Mouse (Mus musculus): Measurements from ENCODE around the gene Slc39a10. TPM values are rescaled to one million over a fixed set of nuclear protein-coding genes. Genes with fewer than 3 reads are reported as not detected.

The Slc39a10 gene
- polyA plus RNA-seq (2014; fragmentation: Nextera tagmentation; extraction: Ambion mirVana): 27.0 and 27.8 TPM in 2 replicates

- Histone ChIP-seq H3K36me3 (ENCODE audit: control insufficient read depth, insufficient read depth, low read length) (no peaks in the 10 kb centered on the region), H3K4me3 (ENCODE audit: control insufficient read depth in 1 of 2, insufficient read depth in 1 of 2, low read depth in 1 of 2, low read length in 2 of 2) (no peak within 1 kb of the TSS), H3K4me2 (ENCODE audit: low read length) (no peak within 1 kb of the TSS), H3K4me1 (ENCODE audit: control insufficient read depth in 2 of 2, insufficient read depth in 2 of 2, low read length in 2 of 2) (peaks cover 6 to 8% of the 10 kb centered on the region in 2 experiments; a peak in 3 of 4 replicates), H3K27ac (replicated peaks in 1 of 2; ENCODE audit: control insufficient read depth in 1 of 2, insufficient read depth in 1 of 2, low read depth in 2 of 2, low read length in 2 of 2) (no peak within 1 kb of the TSS), H3K9ac (ENCODE audit: low read length) (no peak within 1 kb of the TSS), H3K9me3 (ENCODE audit: control insufficient read depth, low read length) (no peaks in the 10 kb centered on the region), H3K27me3 (ENCODE audit: control insufficient read depth, insufficient read depth, low read length) (no peaks in the 10 kb centered on the region)
- WGBS: 66% methylated on average over 3 of the region's 3 CpGs
- ATAC-seq (ENCODE audit: insufficient number of reproducible peaks, insufficient read depth, low FRiP score, low read depth): no peak
These were observed at the start of gene Slc39a10 for GRCm38 (mm10) chr1:46892752-46893151. TSS of gene Slc39a10 (minus strand) at chr1:46892852.

- H3K4me2 ChIP-seq (ENCODE audit: low read length): no peak overlapping the region
- no peak overlapping the region for H3K4me3 ChIP-seq (ENCODE audit: control insufficient read depth in 1 of 2, insufficient read depth in 1 of 2, low read depth in 1 of 2, low read length in 2 of 2)
- no peaks in the 10 kb centered on the region for H3K36me3 ChIP-seq (ENCODE audit: control insufficient read depth, insufficient read depth, low read length)
- no peak overlapping the region for H3K27ac ChIP-seq (replicated peaks in 1 of 2; ENCODE audit: control insufficient read depth in 1 of 2, insufficient read depth in 1 of 2, low read depth in 2 of 2, low read length in 2 of 2)
- H3K9me3 ChIP-seq (ENCODE audit: control insufficient read depth, low read length): 0 out of 2 replicates have a peak, but pooled peaks cover 4% of the 10 kb centered on the region
- no peak for ATAC-seq (ENCODE audit: insufficient number of reproducible peaks, insufficient read depth, low FRiP score, low read depth)
- WGBS: 85% methylated on average over 2 of the region's 2 CpGs
- no peak overlapping the region for H3K9ac ChIP-seq (ENCODE audit: low read length)
- no peaks in the 10 kb centered on the region; the same call in 1 of the 2 replicates for H3K27me3 ChIP-seq (ENCODE audit: control insufficient read depth, insufficient read depth, low read length)
- no peaks in the 10 kb centered on the region for H3K4me1 ChIP-seq (ENCODE audit: control insufficient read depth in 2 of 2, insufficient read depth in 2 of 2, low read length in 2 of 2)
These were observed 46.6 kb upstream of the Slc39a10 start for GRCm38 (mm10) chr1:46939295-46939694.

GRCm38 (mm10) chr1:46937641-46938040 lies 45.0 kb upstream of the Slc39a10 start:
- H3K4me3 ChIP-seq (ENCODE audit: control insufficient read depth in 1 of 2, insufficient read depth in 1 of 2, low read depth in 1 of 2, low read length in 2 of 2): no peak overlapping the region
- WGBS: 53% methylated on average over 2 of the region's 2 CpGs
- H3K9ac ChIP-seq (ENCODE audit: low read length): no peak overlapping the region
- H3K4me1 ChIP-seq (ENCODE audit: control insufficient read depth in 2 of 2, insufficient read depth in 2 of 2, low read length in 2 of 2): no peaks in the 10 kb centered on the region
- 0 out of 2 replicates have a peak, but pooled peaks cover 4% of the 10 kb centered on the region for H3K9me3 ChIP-seq (ENCODE audit: control insufficient read depth, low read length)
- no peak overlapping the region for H3K27ac ChIP-seq (replicated peaks in 1 of 2; ENCODE audit: control insufficient read depth in 1 of 2, insufficient read depth in 1 of 2, low read depth in 2 of 2, low read length in 2 of 2)
- no peaks in the 10 kb centered on the region for H3K36me3 ChIP-seq (ENCODE audit: control insufficient read depth, insufficient read depth, low read length)
- no peaks in the 10 kb centered on the region; the same call in 1 of the 2 replicates for H3K27me3 ChIP-seq (ENCODE audit: control insufficient read depth, insufficient read depth, low read length)
- H3K4me2 ChIP-seq (ENCODE audit: low read length): no peak overlapping the region
- no peak for ATAC-seq (ENCODE audit: insufficient number of reproducible peaks, insufficient read depth, low FRiP score, low read depth)

GRCm38 (mm10) chr1:46927104-46927503 lies 34.5 kb upstream of the Slc39a10 start:
- no peaks in the 10 kb centered on the region for H3K9me3 ChIP-seq (ENCODE audit: control insufficient read depth, low read length)
- ATAC-seq (ENCODE audit: insufficient number of reproducible peaks, insufficient read depth, low FRiP score, low read depth): no peak
- no peak overlapping the region for H3K9ac ChIP-seq (ENCODE audit: low read length)
- no peaks in the 10 kb centered on the region for H3K4me1 ChIP-seq (ENCODE audit: control insufficient read depth in 2 of 2, insufficient read depth in 2 of 2, low read length in 2 of 2)
- no peaks in the 10 kb centered on the region for H3K27me3 ChIP-seq (ENCODE audit: control insufficient read depth, insufficient read depth, low read length)
- no peaks in the 10 kb centered on the region for H3K36me3 ChIP-seq (ENCODE audit: control insufficient read depth, insufficient read depth, low read length)
- no peak overlapping the region for H3K4me3 ChIP-seq (ENCODE audit: control insufficient read depth in 1 of 2, insufficient read depth in 1 of 2, low read depth in 1 of 2, low read length in 2 of 2)
- H3K27ac ChIP-seq (replicated peaks in 1 of 2; ENCODE audit: control insufficient read depth in 1 of 2, insufficient read depth in 1 of 2, low read depth in 2 of 2, low read length in 2 of 2): no peak overlapping the region
- H3K4me2 ChIP-seq (ENCODE audit: low read length): no peak overlapping the region

GRCm38 (mm10) chr1:46926239-46926638 lies 33.6 kb upstream of the Slc39a10 start:
- Histone ChIP-seq H3K9me3 (ENCODE audit: control insufficient read depth, low read length) (no peaks in the 10 kb centered on the region), H3K36me3 (ENCODE audit: control insufficient read depth, insufficient read depth, low read length) (no peaks in the 10 kb centered on the region), H3K4me1 (ENCODE audit: control insufficient read depth in 2 of 2, insufficient read depth in 2 of 2, low read length in 2 of 2) (no peaks in the 10 kb centered on the region), H3K27ac (replicated peaks in 1 of 2; ENCODE audit: control insufficient read depth in 1 of 2, insufficient read depth in 1 of 2, low read depth in 2 of 2, low read length in 2 of 2) (no peak overlapping the region), H3K4me3 (ENCODE audit: control insufficient read depth in 1 of 2, insufficient read depth in 1 of 2, low read depth in 1 of 2, low read length in 2 of 2) (no peak overlapping the region), H3K9ac (ENCODE audit: low read length) (no peak overlapping the region), H3K4me2 (ENCODE audit: low read length) (no peak overlapping the region), H3K27me3 (ENCODE audit: control insufficient read depth, insufficient read depth, low read length) (no peaks in the 10 kb centered on the region)
- WGBS: 38% methylated on average over 3 of the region's 3 CpGs
- no peak for ATAC-seq (ENCODE audit: insufficient number of reproducible peaks, insufficient read depth, low FRiP score, low read depth)

GRCm38 (mm10) chr1:46924992-46925391 lies 32.3 kb upstream of the Slc39a10 start:
- H3K27ac ChIP-seq (replicated peaks in 1 of 2; ENCODE audit: control insufficient read depth in 1 of 2, insufficient read depth in 1 of 2, low read depth in 2 of 2, low read length in 2 of 2): no peak overlapping the region

GRCm38 (mm10) chr1:46922904-46923303 lies 30.3 kb upstream of the Slc39a10 start:
- 91% methylated on average over 7 of the region's 7 CpGs for WGBS
- no peak overlapping the region for H3K4me3 ChIP-seq (ENCODE audit: control insufficient read depth in 1 of 2, insufficient read depth in 1 of 2, low read depth in 1 of 2, low read length in 2 of 2)
- H3K27ac ChIP-seq (replicated peaks in 1 of 2; ENCODE audit: control insufficient read depth in 1 of 2, insufficient read depth in 1 of 2, low read depth in 2 of 2, low read length in 2 of 2): no peak overlapping the region
- no peak overlapping the region for H3K4me2 ChIP-seq (ENCODE audit: low read length)
- H3K9me3 ChIP-seq (ENCODE audit: control insufficient read depth, low read length): no peaks in the 10 kb centered on the region
- ATAC-seq (ENCODE audit: insufficient number of reproducible peaks, insufficient read depth, low FRiP score, low read depth): no peak
- H3K9ac ChIP-seq (ENCODE audit: low read length): no peak overlapping the region
- H3K4me1 ChIP-seq (ENCODE audit: control insufficient read depth in 2 of 2, insufficient read depth in 2 of 2, low read length in 2 of 2): no peaks in the 10 kb centered on the region
- no peaks in the 10 kb centered on the region for H3K27me3 ChIP-seq (ENCODE audit: control insufficient read depth, insufficient read depth, low read length)
- no peaks in the 10 kb centered on the region for H3K36me3 ChIP-seq (ENCODE audit: control insufficient read depth, insufficient read depth, low read length)

More at GRCm38 (mm10) chr1:46924992-46925391, 32.3 kb upstream of the Slc39a10 start:
- Histone ChIP-seq H3K27me3 (ENCODE audit: control insufficient read depth, insufficient read depth, low read length) (no peaks in the 10 kb centered on the region), H3K9ac (ENCODE audit: low read length) (no peak overlapping the region), H3K36me3 (ENCODE audit: control insufficient read depth, insufficient read depth, low read length) (no peaks in the 10 kb centered on the region), H3K4me1 (ENCODE audit: control insufficient read depth in 2 of 2, insufficient read depth in 2 of 2, low read length in 2 of 2) (no peaks in the 10 kb centered on the region), H3K4me3 (ENCODE audit: control insufficient read depth in 1 of 2, insufficient read depth in 1 of 2, low read depth in 1 of 2, low read length in 2 of 2) (no peak overlapping the region), H3K4me2 (ENCODE audit: low read length) (no peak overlapping the region), H3K9me3 (ENCODE audit: control insufficient read depth, low read length) (no peaks in the 10 kb centered on the region)
- no peak for ATAC-seq (ENCODE audit: insufficient number of reproducible peaks, insufficient read depth, low FRiP score, low read depth)

- Histone ChIP-seq H3K27ac (replicated peaks in 1 of 2; ENCODE audit: control insufficient read depth in 1 of 2, insufficient read depth in 1 of 2, low read depth in 2 of 2, low read length in 2 of 2) (no peak overlapping the region), H3K9me3 (ENCODE audit: control insufficient read depth, low read length) (no peaks in the 10 kb centered on the region), H3K4me2 (ENCODE audit: low read length) (no peak overlapping the region), H3K27me3 (ENCODE audit: control insufficient read depth, insufficient read depth, low read length) (no peaks in the 10 kb centered on the region), H3K9ac (ENCODE audit: low read length) (no peak overlapping the region), H3K4me3 (ENCODE audit: control insufficient read depth in 1 of 2, insufficient read depth in 1 of 2, low read depth in 1 of 2, low read length in 2 of 2) (no peak overlapping the region), H3K36me3 (ENCODE audit: control insufficient read depth, insufficient read depth, low read length) (no peaks in the 10 kb centered on the region), H3K4me1 (ENCODE audit: control insufficient read depth in 2 of 2, insufficient read depth in 2 of 2, low read length in 2 of 2) (no peaks in the 10 kb centered on the region)
- no peak for ATAC-seq (ENCODE audit: insufficient number of reproducible peaks, insufficient read depth, low FRiP score, low read depth)
These were observed 29.0 kb upstream of the Slc39a10 start for GRCm38 (mm10) chr1:46921630-46922029.
